Mouse (Mus musculus) brain, embryonic 18.5 days (tissue): ENCODE measurements around the gene Ran.
"Not testable (repeated sequence)": the region's sequence is repeated elsewhere in the genome, so short reads cannot be mapped to it uniquely, and the experiment has no call there.

Experiments
- DNase-seq: peaks from one replicate; pipeline ENCODE4 v3.0.0-alpha.2; 2012; ENCODE audit warnings: low read depth, low spot score

The Ran gene

GRCm38 (mm10) chr5:129019497-129020299 is at the start of gene Ran:
TSS of gene Ran (plus strand) at chr5:129020069.
- peak; percentile 92 for DNase-seq

GRCm38 (mm10) chr5:128970878-128971277 is 49.0 kb upstream of the Ran start:
- DNase-seq: no peak

- no peak for DNase-seq
Measured at GRCm38 (mm10) chr5:128971298-128971697, 48.6 kb upstream of the Ran start.

GRCm38 (mm10) chr5:128976266-128976665 is 43.6 kb upstream of the Ran start:
- no peak for DNase-seq

GRCm38 (mm10) chr5:128977466-128977865 is 42.4 kb upstream of the Ran start:
- not testable (repeated sequence) for DNase-seq

GRCm38 (mm10) chr5:128978957-128979356 is 40.9 kb upstream of the Ran start:
- no peak for DNase-seq

- DNase-seq: no peak
Measured at GRCm38 (mm10) chr5:128980857-128981256, 39.0 kb upstream of the Ran start.

- no peak for DNase-seq
Measured at GRCm38 (mm10) chr5:128981607-128982006, 38.3 kb upstream of the Ran start.

- no peak for DNase-seq
Measured at GRCm38 (mm10) chr5:128984536-128984935, 35.3 kb upstream of the Ran start.

GRCm38 (mm10) chr5:128985946-128986345 is 33.9 kb upstream of the Ran start:
- DNase-seq: no peak

GRCm38 (mm10) chr5:128987141-128987954 is 32.5 kb upstream of the Ran start:
- DNase-seq: no peak

- no peak for DNase-seq
Measured at GRCm38 (mm10) chr5:129000706-129001468, 19.0 kb upstream of the Ran start.

GRCm38 (mm10) chr5:129002571-129003011 is 17.3 kb upstream of the Ran start:
- DNase-seq: no peak

GRCm38 (mm10) chr5:129005416-129005815 is 14.5 kb upstream of the Ran start:
- no peak for DNase-seq

- DNase-seq: no peak
Measured at GRCm38 (mm10) chr5:129006031-129006788, 13.7 kb upstream of the Ran start.

- no peak for DNase-seq
Measured at GRCm38 (mm10) chr5:129007105-129007957, 12.5 kb upstream of the Ran start.

- DNase-seq: no peak
Measured at GRCm38 (mm10) chr5:129008008-129008407, 11.9 kb upstream of the Ran start.

GRCm38 (mm10) chr5:129008412-129008826 is 11.4 kb upstream of the Ran start, which contains the start of gene Stx2:
TSS of gene Stx2 (minus strand) at chr5:129008574.
- peak; percentile 51 for DNase-seq

- DNase-seq: no peak
Measured at GRCm38 (mm10) chr5:129009577-129009976, 10.3 kb upstream of the Ran start.

GRCm38 (mm10) chr5:129010937-129011336 is 8.9 kb upstream of the Ran start:
- DNase-seq: no peak
